Mouse (Mus musculus): ENCODE measurements around the gene B4galt1. TPM values are rescaled to one million over a fixed set of nuclear protein-coding genes. Genes with fewer than 3 reads are reported as not detected.

B4galt1 gene
- polyA plus RNA-seq, 1 experiment from 2014 or later: 39.9 TPM

GRCm38 (mm10) chr4:40837451-40838285 lies 16.1 kb downstream of the B4galt1 start:
- 35% methylated on average over 10 of the region's 10 CpGs for whole genome bisulfite sequencing
- Histone ChIP-seq H3K4me3 (no peak overlapping the region), H3K27ac (peak overlapping the region; percentile 81), H3K36me3 (no peaks in the 10 kb centered on the region), H3K27me3 (no peaks in the 10 kb centered on the region), H3K9ac (no peak overlapping the region), H3K4me1 (peaks cover 18% of the 10 kb centered on the region), H3K9me3 (no peaks in the 10 kb centered on the region), H3K4me2 (peak overlapping the region; percentile 34)
- peak; percentile 64 for ATAC-seq (ENCODE audit: insufficient number of reproducible peaks, insufficient read depth, low FRiP score, low TSS enrichment, low read depth)

DNA sequence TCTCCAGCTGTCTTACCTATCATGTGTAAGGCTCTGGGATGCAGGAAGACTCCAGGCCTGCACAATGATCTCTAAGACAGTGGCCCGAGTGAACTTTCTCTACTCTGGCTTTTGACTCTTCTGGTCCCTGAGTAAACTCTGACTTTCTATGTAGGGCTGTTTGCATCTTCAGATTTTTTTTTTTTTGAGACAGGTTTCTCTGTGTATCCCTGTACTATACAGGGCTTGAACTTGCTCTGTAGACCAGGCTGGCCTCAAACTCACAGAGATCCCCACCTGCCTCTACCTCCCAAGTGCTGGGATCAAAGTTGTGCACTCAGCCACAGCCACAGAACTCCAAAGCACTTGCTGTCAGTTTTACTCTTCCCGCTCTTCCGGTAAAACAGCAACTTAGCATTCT lies 16.8 kb downstream of the B4galt1 start:
- H3K9ac ChIP-seq: no peak overlapping the region
- peak overlapping the region; percentile 81 for H3K27ac ChIP-seq
- H3K4me1 ChIP-seq: peaks cover 18% of the 10 kb centered on the region
- no peaks in the 10 kb centered on the region for H3K36me3 ChIP-seq
- H3K4me2 ChIP-seq: peak overlapping the region; percentile 34
- no peaks in the 10 kb centered on the region for H3K9me3 ChIP-seq
- H3K4me3 ChIP-seq: no peak overlapping the region
- WGBS: 62% methylated on average over 3 of the region's 3 CpGs
- H3K27me3 ChIP-seq: no peaks in the 10 kb centered on the region
- no peak for ATAC-seq (ENCODE audit: insufficient number of reproducible peaks, insufficient read depth, low FRiP score, low TSS enrichment, low read depth)

- H3K27me3 ChIP-seq: no peaks in the 10 kb centered on the region
- H3K9ac ChIP-seq: no peak overlapping the region
- H3K4me1 ChIP-seq: peaks cover 18% of the 10 kb centered on the region
- H3K36me3 ChIP-seq: no peaks in the 10 kb centered on the region
- 90% methylated on average over 5 of the region's 5 CpGs for WGBS
- no peak overlapping the region for H3K27ac ChIP-seq
- no peaks in the 10 kb centered on the region for H3K9me3 ChIP-seq
- H3K4me3 ChIP-seq: no peak overlapping the region
- no peak overlapping the region for H3K4me2 ChIP-seq
- ATAC-seq (ENCODE audit: insufficient number of reproducible peaks, insufficient read depth, low FRiP score, low TSS enrichment, low read depth): no peak
These were observed 18.9 kb downstream of the B4galt1 start for GRCm38 (mm10) chr4:40834872-40835271.

DNA sequence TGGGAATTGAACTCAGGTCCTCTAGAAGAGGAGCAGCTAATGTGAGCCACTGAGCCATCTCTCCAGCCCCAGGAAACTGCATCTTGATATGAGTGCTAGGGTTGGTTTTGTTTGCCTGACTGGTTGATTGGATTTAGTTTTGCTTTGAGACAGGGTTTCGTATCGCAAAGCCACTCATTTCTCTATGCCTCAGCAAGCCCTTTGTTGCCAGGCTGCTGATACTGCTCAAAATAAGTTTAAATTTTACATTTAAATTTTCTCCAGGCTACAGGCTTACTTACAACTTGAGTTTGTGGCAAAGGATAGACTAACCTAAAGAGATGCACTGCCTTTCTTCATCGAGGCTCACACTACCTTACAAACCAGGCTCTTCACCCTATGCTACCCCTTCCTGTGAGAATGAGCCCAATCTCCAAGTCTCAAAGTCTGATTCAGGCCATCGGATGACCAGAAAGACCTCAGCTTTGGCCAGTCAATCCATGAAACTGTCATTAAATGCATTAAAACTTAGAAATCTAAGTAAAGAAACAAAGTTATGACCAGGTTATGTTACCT lies 19.5 kb downstream of the B4galt1 start:
- H3K27ac ChIP-seq: no peak overlapping the region
- H3K27me3 ChIP-seq: no peaks in the 10 kb centered on the region
- no peaks in the 10 kb centered on the region for H3K9me3 ChIP-seq
- peaks cover 18% of the 10 kb centered on the region for H3K4me1 ChIP-seq
- WGBS: 82% methylated on average over 4 of the region's 4 CpGs
- no peak overlapping the region for H3K4me2 ChIP-seq
- H3K36me3 ChIP-seq: no peaks in the 10 kb centered on the region
- no peak overlapping the region for H3K9ac ChIP-seq
- no peak for ATAC-seq (ENCODE audit: insufficient number of reproducible peaks, insufficient read depth, low FRiP score, low TSS enrichment, low read depth)
- H3K4me3 ChIP-seq: no peak overlapping the region

- Histone ChIP-seq H3K9ac (no peak overlapping the region), H3K27ac (no peak overlapping the region), H3K4me2 (no peak overlapping the region), H3K27me3 (no peaks in the 10 kb centered on the region), H3K4me3 (no peak overlapping the region), H3K9me3 (no peaks in the 10 kb centered on the region), H3K36me3 (0 out of 2 replicates have a peak, but pooled peaks cover 3% of the 10 kb centered on the region), H3K4me1 (peaks cover 18% of the 10 kb centered on the region)
- ATAC-seq (ENCODE audit: insufficient number of reproducible peaks, insufficient read depth, low FRiP score, low TSS enrichment, low read depth): no peak
- WGBS: 95% methylated on average over 9 of the region's 9 CpGs
These were observed 20.2 kb downstream of the B4galt1 start for GRCm38 (mm10) chr4:40833381-40834231.

- no peaks in the 10 kb centered on the region for H3K27me3 ChIP-seq
- no peaks in the 10 kb centered on the region for H3K9me3 ChIP-seq
- WGBS: 83% methylated on average over 5 of the region's 5 CpGs
- no peaks in the 10 kb centered on the region; the same call in 1 of the 2 replicates for H3K4me1 ChIP-seq
- peaks cover 18% of the 10 kb centered on the region for H3K36me3 ChIP-seq
- no peak for ATAC-seq (ENCODE audit: insufficient number of reproducible peaks, insufficient read depth, low FRiP score, low TSS enrichment, low read depth)
- H3K9ac ChIP-seq: no peak overlapping the region
- H3K4me3 ChIP-seq: no peak overlapping the region
- no peak overlapping the region for H3K4me2 ChIP-seq
- H3K27ac ChIP-seq: no peak overlapping the region
These were observed 23.3 kb downstream of the B4galt1 start for GRCm38 (mm10) chr4:40830530-40830929.

GRCm38 (mm10) chr4:40829654-40830400 lies 24.0 kb downstream of the B4galt1 start:
- H3K36me3 ChIP-seq: peaks cover 18% of the 10 kb centered on the region
- no peaks in the 10 kb centered on the region for H3K9me3 ChIP-seq
- ATAC-seq (ENCODE audit: insufficient number of reproducible peaks, insufficient read depth, low FRiP score, low TSS enrichment, low read depth): no peak
- no peak overlapping the region for H3K4me2 ChIP-seq
- 75% methylated on average over 13 of the region's 13 CpGs for WGBS
- H3K9ac ChIP-seq: no peak overlapping the region
- no peak overlapping the region for H3K4me3 ChIP-seq
- H3K4me1 ChIP-seq: no peaks in the 10 kb centered on the region; the same call in 1 of the 2 replicates
- no peak overlapping the region for H3K27ac ChIP-seq
- H3K27me3 ChIP-seq: no peaks in the 10 kb centered on the region

DNA sequence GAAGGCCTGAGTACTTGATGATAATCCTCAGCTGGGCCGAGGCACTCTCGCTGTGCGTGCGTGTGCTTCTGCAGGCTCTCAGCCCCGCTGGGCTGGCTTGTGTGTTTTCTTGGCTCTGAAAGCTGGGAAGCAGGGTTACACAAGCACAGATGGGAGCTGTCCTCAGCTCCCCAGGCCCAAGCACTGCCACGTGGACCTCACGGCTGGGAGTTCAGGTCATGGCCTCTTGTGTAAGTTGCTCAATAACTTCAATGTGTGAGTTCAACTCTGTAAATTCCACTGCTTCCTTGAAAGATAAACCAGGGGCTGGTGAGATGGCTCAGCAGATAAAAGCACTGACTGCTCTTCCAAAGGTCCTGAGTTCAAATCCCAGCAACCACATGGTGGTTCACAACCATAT lies 24.9 kb downstream of the B4galt1 start:
- 63% methylated on average over 7 of the region's 7 CpGs for WGBS

DNA sequence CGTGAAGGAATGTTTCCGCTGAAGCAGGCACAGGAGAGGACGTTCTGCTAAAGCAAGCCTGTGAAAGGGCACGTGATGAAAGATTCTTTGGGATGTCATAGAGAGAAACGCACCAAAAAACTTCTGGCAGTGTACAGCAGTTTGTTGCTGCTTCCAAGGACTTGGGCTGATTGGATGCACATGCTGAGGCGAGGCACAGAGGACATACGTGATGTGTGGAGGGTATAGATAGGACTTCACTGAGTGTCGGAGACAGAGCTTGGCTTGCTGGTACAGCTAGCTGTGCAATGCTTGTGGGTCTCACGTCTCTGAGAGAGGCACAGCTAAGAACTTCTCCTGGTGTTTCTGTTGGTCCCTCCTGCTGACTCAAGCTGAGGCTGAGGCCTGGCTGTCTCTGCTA lies 25.9 kb downstream of the B4galt1 start:
- no peaks in the 10 kb centered on the region for H3K27me3 ChIP-seq
- ATAC-seq (ENCODE audit: insufficient number of reproducible peaks, insufficient read depth, low FRiP score, low TSS enrichment, low read depth): no peak
- no peak overlapping the region for H3K4me2 ChIP-seq
- no peaks in the 10 kb centered on the region for H3K9me3 ChIP-seq
- H3K4me1 ChIP-seq: no peaks in the 10 kb centered on the region; the same call in 1 of the 2 replicates
- no peak overlapping the region for H3K9ac ChIP-seq
- H3K27ac ChIP-seq: no peak overlapping the region; the same call in 1 of the 2 replicates
- 74% methylated on average over 9 of the region's 9 CpGs for WGBS
- peaks cover 25% of the 10 kb centered on the region for H3K36me3 ChIP-seq
- H3K4me3 ChIP-seq: no peak overlapping the region

More for the DNA sequence above, 24.9 kb downstream of the B4galt1 start:
- ATAC-seq (ENCODE audit: insufficient number of reproducible peaks, insufficient read depth, low FRiP score, low TSS enrichment, low read depth): no peak
- H3K27me3 ChIP-seq: no peaks in the 10 kb centered on the region
- no peak overlapping the region for H3K27ac ChIP-seq
- no peaks in the 10 kb centered on the region for H3K9me3 ChIP-seq
- peaks cover 18% of the 10 kb centered on the region for H3K36me3 ChIP-seq
- H3K4me2 ChIP-seq: no peak overlapping the region
- no peaks in the 10 kb centered on the region; the same call in 1 of the 2 replicates for H3K4me1 ChIP-seq
- H3K4me3 ChIP-seq: no peak overlapping the region
- H3K9ac ChIP-seq: no peak overlapping the region

DNA sequence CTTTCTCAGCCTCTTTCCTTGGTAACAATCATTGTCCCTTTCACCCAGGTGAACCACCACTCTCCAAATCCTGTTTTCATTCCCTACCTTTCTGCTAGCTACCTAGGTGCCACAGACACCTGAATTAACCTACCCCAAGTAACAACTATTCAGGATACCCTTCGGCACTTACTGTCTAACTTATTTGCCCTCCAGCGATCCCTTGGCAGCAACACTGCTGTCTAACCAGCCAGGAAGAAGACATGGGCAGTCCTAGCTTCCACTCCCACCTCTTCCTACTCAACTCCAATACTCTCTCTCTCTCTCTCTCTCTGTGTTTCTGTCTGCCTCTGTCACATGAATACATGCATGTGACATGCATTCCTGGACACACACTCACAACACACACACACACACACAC lies 27.0 kb downstream of the B4galt1 start:
- H3K9me3 ChIP-seq: no peaks in the 10 kb centered on the region
- H3K27me3 ChIP-seq: no peaks in the 10 kb centered on the region
- 85% methylated on average over 2 of the region's 2 CpGs for WGBS
- no peak for ATAC-seq (ENCODE audit: insufficient number of reproducible peaks, insufficient read depth, low FRiP score, low TSS enrichment, low read depth)
- peaks cover 32% of the 10 kb centered on the region for H3K36me3 ChIP-seq
- H3K9ac ChIP-seq: no peak overlapping the region
- H3K4me3 ChIP-seq: no peak overlapping the region
- no peak overlapping the region for H3K27ac ChIP-seq
- H3K4me1 ChIP-seq: no peaks in the 10 kb centered on the region; the same call in 1 of the 2 replicates
- no peak overlapping the region for H3K4me2 ChIP-seq

DNA sequence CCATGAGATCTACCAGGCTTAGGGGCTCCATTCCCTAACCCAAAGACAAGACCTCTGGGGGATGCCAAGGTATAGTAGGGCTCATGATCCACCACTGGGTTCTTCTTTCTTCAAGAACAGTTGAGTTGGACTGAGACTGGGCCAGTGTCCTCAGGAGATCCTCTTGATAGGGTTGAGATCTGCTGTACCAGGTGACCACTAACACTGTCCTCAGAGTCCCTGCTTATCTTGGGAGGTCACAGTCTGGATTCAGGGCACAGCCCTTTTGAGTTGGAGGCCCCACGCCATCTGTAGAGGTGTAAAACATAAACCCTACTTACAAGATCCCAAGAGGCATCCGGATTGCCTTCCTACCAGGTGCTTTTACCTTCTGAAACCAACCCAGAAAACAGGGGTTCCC lies 27.8 kb downstream of the B4galt1 start:
- ATAC-seq (ENCODE audit: insufficient number of reproducible peaks, insufficient read depth, low FRiP score, low TSS enrichment, low read depth): no peak
- 94% methylated on average over 2 of the region's 2 CpGs for WGBS
- H3K9me3 ChIP-seq: no peaks in the 10 kb centered on the region
- H3K27ac ChIP-seq: no peak overlapping the region
- no peak overlapping the region for H3K4me3 ChIP-seq
- no peaks in the 10 kb centered on the region; the same call in 1 of the 2 replicates for H3K4me1 ChIP-seq
- no peak overlapping the region for H3K4me2 ChIP-seq
- H3K36me3 ChIP-seq: peaks cover 33% of the 10 kb centered on the region
- no peak overlapping the region for H3K9ac ChIP-seq
- no peaks in the 10 kb centered on the region for H3K27me3 ChIP-seq
